Mouse (Mus musculus) neural tube, embryonic 13.5 days (tissue): Measurements from ENCODE around the gene 5330417C22Rik. TPM values are rescaled to one million over a fixed set of nuclear protein-coding genes. Genes with fewer than 3 reads are reported as not detected.

Experiments used
- ATAC-seq: fragments of 200-750 bp; cut with Nextera tagmentation; 2 replicates; pipeline ENCODE4 v1.8.0; 2017; ENCODE audit warnings: low read depth, mild to moderate bottlenecking, moderate TSS enrichment, moderate library complexity
- H3K27ac ChIP-seq: fragments of 300-500 bp; sonication (generic); replicated peaks from 2 replicates; pipeline ENCODE4 v1.5.1; 2015; ENCODE audit warnings: moderate library complexity, mild to moderate bottlenecking, inconsistent platforms
- H3K27me3 ChIP-seq: fragments of 300-500 bp; sonication (generic); 2 replicates; pipeline ENCODE4 v1.6.1; 2015; ENCODE audit warnings: mild to moderate bottlenecking, inconsistent platforms
- H3K36me3 ChIP-seq: fragments of 300-500 bp; sonication (generic); 2 replicates; pipeline ENCODE4 v1.6.1; 2015; ENCODE audit warnings: mild to moderate bottlenecking, inconsistent platforms
- H3K4me1 ChIP-seq: fragments of 300-500 bp; sonication (generic); replicated peaks from 2 replicates; pipeline ENCODE4 v1.6.1; 2015; ENCODE audit warnings: inconsistent platforms
- H3K4me2 ChIP-seq: fragments of 300-500 bp; sonication (generic); 2 replicates; pipeline ENCODE4 v1.6.1; 2015; ENCODE audit warnings: inconsistent platforms, mild to moderate bottlenecking, moderate library complexity
- H3K4me3 ChIP-seq: fragments of 300-500 bp; sonication (generic); 2 replicates; pipeline ENCODE4 v1.5.1; 2015; ENCODE audit warnings: mild to moderate bottlenecking, inconsistent platforms
- H3K9ac ChIP-seq: fragments of 300-500 bp; sonication (generic); 2 replicates; pipeline ENCODE4 v1.6.1; 2015; ENCODE audit warnings: moderate library complexity, mild to moderate bottlenecking, inconsistent platforms
- H3K9me3 ChIP-seq: fragments of 300-500 bp; sonication (generic); 2 replicates; pipeline ENCODE4 v1.6.1; 2016; ENCODE audit warnings: inconsistent platforms
- WGBS: fragments of 180-500 bp; shearing (Covaris S2); methylation state at CpG from one replicate; pipeline ENCODE4 v1.1.7; 2015; 5-methylcytosine and 5-hydroxymethylcytosine counted together
- polyA plus RNA-seq: library from polyadenylated mRNA; unstranded; fragments of >200 nt; fragmentation: Nextera tagmentation; extraction: Ambion mirVana; gene quantifications from 2 replicates; pipeline ENCODE4 v1.2.1, GENCODE M21; 2015

The 5330417C22Rik gene
- polyA plus RNA-seq, 1 experiment from 2014 or later: 6.9 TPM

GRCm38 (mm10) chr3:108444698-108445365, 91.5 kb downstream of the 5330417C22Rik start, which contains the start of gene Sars:
TSS of gene Sars (minus strand) at chr3:108445209.
- Histone ChIP-seq H3K4me3 (peak within 1 kb of the TSS; percentile 84), H3K36me3 (peaks cover 11% of the 10 kb centered on the region; the same call in 1 of the 2 replicates), H3K9me3 (no peaks in the 10 kb centered on the region), H3K4me2 (peak within 1 kb of the TSS; percentile 96), H3K4me1 (peaks cover 51% of the 10 kb centered on the region), H3K9ac (peak within 1 kb of the TSS; percentile 90), H3K27me3 (no peaks in the 10 kb centered on the region), H3K27ac (peak within 1 kb of the TSS; percentile 90)
- WGBS: under 1% methylated on average over 41 of the region's 41 CpGs
- peak; percentile 97 for ATAC-seq

GRCm38 (mm10) chr3:108444029-108444428, 92.3 kb downstream of the 5330417C22Rik start:
- H3K27ac ChIP-seq: peak overlapping the region; percentile 90
- 28% methylated on average over 8 of the region's 8 CpGs for WGBS

GRCm38 (mm10) chr3:108436380-108436714, 100.0 kb downstream of the 5330417C22Rik start:
- no peak for ATAC-seq
- 0 out of 2 replicates have a peak overlapping the region, but pooled peaks have one; percentile 43 for H3K9ac ChIP-seq
- H3K36me3 ChIP-seq: peaks cover 53% of the 10 kb centered on the region
- no peaks in the 10 kb centered on the region for H3K9me3 ChIP-seq
- H3K27ac ChIP-seq: peak overlapping the region; percentile 94
- no peak overlapping the region for H3K4me2 ChIP-seq
- H3K27me3 ChIP-seq: no peaks in the 10 kb centered on the region
- H3K4me1 ChIP-seq: peaks cover 73% of the 10 kb centered on the region
- WGBS: 54% methylated on average over 7 of the region's 7 CpGs
- no peak overlapping the region for H3K4me3 ChIP-seq

More at GRCm38 (mm10) chr3:108444029-108444428, 92.3 kb downstream of the 5330417C22Rik start:
- Histone ChIP-seq H3K4me3 (peak overlapping the region; percentile 84), H3K4me1 (peaks cover 51% of the 10 kb centered on the region), H3K9me3 (no peaks in the 10 kb centered on the region), H3K36me3 (peaks cover 11% of the 10 kb centered on the region; the same call in 1 of the 2 replicates), H3K27me3 (no peaks in the 10 kb centered on the region), H3K4me2 (peak overlapping the region; percentile 96), H3K9ac (peak overlapping the region; percentile 90)
- peak; percentile 27; the same call in 1 of the 2 replicates for ATAC-seq

- Histone ChIP-seq H3K9ac (peak overlapping the region; percentile 43; the same call in 1 of the 2 replicates), H3K4me3 (no peak overlapping the region), H3K36me3 (peaks cover 56% of the 10 kb centered on the region), H3K9me3 (no peaks in the 10 kb centered on the region), H3K4me1 (peaks cover 71% of the 10 kb centered on the region), H3K27me3 (no peaks in the 10 kb centered on the region), H3K4me2 (no peak overlapping the region), H3K27ac (peak overlapping the region; percentile 94)
- 66% methylated on average over 17 of the region's 17 CpGs for WGBS
- no peak for ATAC-seq
These were observed 100.5 kb downstream of the 5330417C22Rik start for GRCm38 (mm10) chr3:108435701-108436379.

- Histone ChIP-seq H3K36me3 (peaks cover 69% of the 10 kb centered on the region), H3K9ac (peak overlapping the region; percentile 43), H3K4me3 (no peak overlapping the region), H3K9me3 (no peaks in the 10 kb centered on the region), H3K4me2 (peak overlapping the region; percentile 11; the same call in 1 of the 2 replicates), H3K27me3 (no peaks in the 10 kb centered on the region), H3K27ac (peak overlapping the region; percentile 94), H3K4me1 (peaks cover 67% of the 10 kb centered on the region)
- ATAC-seq: peak; percentile 88
- WGBS: 14% methylated on average over 19 of the region's 19 CpGs
These were observed 102.3 kb downstream of the 5330417C22Rik start for GRCm38 (mm10) chr3:108433881-108434495.

GRCm38 (mm10) chr3:108433188-108433880, 103.0 kb downstream of the 5330417C22Rik start:
- peaks cover 70% of the 10 kb centered on the region for H3K4me1 ChIP-seq
- H3K27ac ChIP-seq: peak overlapping the region; percentile 94

GRCm38 (mm10) chr3:108432542-108433187, 103.7 kb downstream of the 5330417C22Rik start:
- H3K4me3 ChIP-seq: no peak overlapping the region
- 0 out of 2 replicates have a peak overlapping the region, but pooled peaks have one; percentile 9 for H3K4me2 ChIP-seq
- no peak overlapping the region for H3K9ac ChIP-seq
- no peaks in the 10 kb centered on the region for H3K27me3 ChIP-seq
- 24% methylated on average over 13 of the region's 13 CpGs for WGBS
- no peaks in the 10 kb centered on the region for H3K9me3 ChIP-seq
- H3K4me1 ChIP-seq: peaks cover 70% of the 10 kb centered on the region
- H3K36me3 ChIP-seq: peaks cover 82% of the 10 kb centered on the region
- peak overlapping the region; percentile 94 for H3K27ac ChIP-seq
- no peak for ATAC-seq

More at GRCm38 (mm10) chr3:108433188-108433880, 103.0 kb downstream of the 5330417C22Rik start:
- peaks cover 75% of the 10 kb centered on the region for H3K36me3 ChIP-seq
- no peak overlapping the region for H3K4me3 ChIP-seq
- H3K9me3 ChIP-seq: no peaks in the 10 kb centered on the region
- H3K4me2 ChIP-seq: peak overlapping the region; percentile 11; the same call in 1 of the 2 replicates
- peak; percentile 92 for ATAC-seq
- peak overlapping the region; percentile 43; the same call in 1 of the 2 replicates for H3K9ac ChIP-seq
- 8% methylated on average over 18 of the region's 18 CpGs for WGBS
- no peaks in the 10 kb centered on the region for H3K27me3 ChIP-seq

GRCm38 (mm10) chr3:108425624-108426018, 110.7 kb downstream of the 5330417C22Rik start:
- H3K27ac ChIP-seq: peak overlapping the region; percentile 81
- H3K9ac ChIP-seq: peak overlapping the region; percentile 45
- ATAC-seq: no peak
- no peak overlapping the region for H3K4me3 ChIP-seq
- H3K9me3 ChIP-seq: no peaks in the 10 kb centered on the region
- H3K36me3 ChIP-seq: peaks cover 54% of the 10 kb centered on the region
- peaks cover 55% of the 10 kb centered on the region for H3K4me1 ChIP-seq
- H3K4me2 ChIP-seq: no peak overlapping the region
- no peaks in the 10 kb centered on the region for H3K27me3 ChIP-seq
- 71% methylated on average over 6 of the region's 6 CpGs for WGBS

GRCm38 (mm10) chr3:108424944-108425623, 111.3 kb downstream of the 5330417C22Rik start:
- H3K36me3 ChIP-seq: peaks cover 51% of the 10 kb centered on the region
- H3K27ac ChIP-seq: peak overlapping the region; percentile 81
- H3K4me1 ChIP-seq: peaks cover 55% of the 10 kb centered on the region
- H3K27me3 ChIP-seq: no peaks in the 10 kb centered on the region
- ATAC-seq: no peak
- no peaks in the 10 kb centered on the region for H3K9me3 ChIP-seq
- WGBS: 41% methylated on average over 7 of the region's 7 CpGs
- H3K4me3 ChIP-seq: no peak overlapping the region
- H3K4me2 ChIP-seq: no peak overlapping the region
- peak overlapping the region; percentile 45; the same call in 1 of the 2 replicates for H3K9ac ChIP-seq

- H3K27me3 ChIP-seq: no peaks in the 10 kb centered on the region
- peaks cover 42% of the 10 kb centered on the region for H3K36me3 ChIP-seq
- H3K4me2 ChIP-seq: peak overlapping the region; percentile 54
- ATAC-seq: peak; percentile 83
- peaks cover 54% of the 10 kb centered on the region for H3K4me1 ChIP-seq
- H3K27ac ChIP-seq: peak overlapping the region; percentile 81
- WGBS: 19% methylated on average over 11 of the region's 11 CpGs
- H3K4me3 ChIP-seq: peak overlapping the region; percentile 25
- no peaks in the 10 kb centered on the region for H3K9me3 ChIP-seq
- H3K9ac ChIP-seq: peak overlapping the region; percentile 68
These were observed 112.2 kb downstream of the 5330417C22Rik start for GRCm38 (mm10) chr3:108423844-108424801.
